Mouse (Mus musculus): ENCODE measurements around the gene Dlgap1.

The Dlgap1 gene

DNA sequence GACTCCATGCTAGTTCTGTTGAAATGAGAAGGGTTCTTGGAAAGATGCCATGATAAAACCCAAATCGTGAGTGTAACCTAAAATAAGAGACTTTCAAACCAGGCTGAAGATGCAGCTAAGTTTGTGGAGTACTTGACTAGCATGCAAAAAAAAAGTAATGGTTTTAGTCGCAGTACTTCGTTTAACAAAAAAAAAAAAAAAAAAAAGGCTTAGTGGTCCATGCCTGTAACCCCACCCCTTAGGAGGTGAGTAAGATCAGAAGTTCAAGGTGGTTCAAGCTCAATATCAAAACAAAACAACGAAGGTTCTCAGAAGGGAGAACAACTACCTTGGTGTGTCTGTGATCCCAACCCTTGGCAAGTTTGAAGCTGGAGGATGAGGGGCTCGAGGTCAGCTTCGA, 782.8 kb downstream of the Dlgap1 start:
- intact Hi-C loops (cut with DNase I): no loop called here

DNA sequence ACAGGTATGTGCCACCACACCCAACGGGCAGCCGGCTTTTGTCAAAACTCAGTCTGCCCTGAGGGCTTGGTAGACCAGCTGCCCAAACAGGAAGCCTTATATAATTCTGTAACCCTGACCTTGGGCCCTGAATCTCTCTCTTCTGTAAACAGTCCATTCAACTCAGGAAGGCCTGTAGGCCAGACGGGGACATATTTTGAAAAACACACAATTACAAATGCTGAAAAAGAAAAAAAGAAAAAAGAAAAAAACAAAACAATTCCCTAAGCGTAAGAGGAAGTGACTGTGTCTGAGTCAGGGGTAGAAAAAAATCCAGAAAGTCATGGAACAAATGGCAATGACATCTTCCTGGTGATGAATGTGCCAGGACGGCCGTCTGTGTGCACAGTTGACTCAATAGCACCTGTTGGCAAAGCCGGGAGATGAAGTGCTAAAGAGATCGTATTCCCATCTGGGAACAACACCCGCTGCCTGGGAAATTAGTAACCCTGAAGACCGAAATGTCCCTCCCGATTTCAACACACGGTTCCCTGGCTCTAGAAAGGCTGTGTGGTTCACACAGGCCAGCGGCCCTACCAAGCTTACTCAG, 784.7 kb downstream of the Dlgap1 start:
- intact Hi-C loops (cut with DNase I): loop anchor here (2.0 kb wide), 1 partner anchor 99 kb away; the partner anchor contains the start of gene Tgif1

DNA sequence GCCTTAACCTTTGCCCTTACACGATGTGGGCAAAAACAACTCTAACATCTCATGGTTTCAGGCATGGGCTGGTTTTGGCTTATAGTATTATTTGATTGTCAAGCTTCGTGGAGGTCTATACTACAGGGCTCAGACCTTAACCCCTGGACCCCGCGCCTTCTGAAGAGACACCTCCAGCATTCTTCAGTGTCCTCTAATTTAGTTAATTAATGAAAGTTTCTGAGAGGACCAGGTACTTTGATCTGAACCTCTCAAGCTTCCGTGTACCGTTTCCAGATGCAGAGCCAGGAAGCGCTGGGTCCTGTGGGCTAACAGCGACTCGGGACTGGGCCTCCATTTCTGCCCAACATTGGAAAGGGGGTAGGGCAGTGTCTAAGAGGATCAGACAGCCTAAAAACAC, 785.2 kb downstream of the Dlgap1 start:
- intact Hi-C loops (cut with DNase I): loop anchor here (2.0 kb wide), 1 partner anchor 99 kb away; the partner anchor contains the start of gene Tgif1

DNA sequence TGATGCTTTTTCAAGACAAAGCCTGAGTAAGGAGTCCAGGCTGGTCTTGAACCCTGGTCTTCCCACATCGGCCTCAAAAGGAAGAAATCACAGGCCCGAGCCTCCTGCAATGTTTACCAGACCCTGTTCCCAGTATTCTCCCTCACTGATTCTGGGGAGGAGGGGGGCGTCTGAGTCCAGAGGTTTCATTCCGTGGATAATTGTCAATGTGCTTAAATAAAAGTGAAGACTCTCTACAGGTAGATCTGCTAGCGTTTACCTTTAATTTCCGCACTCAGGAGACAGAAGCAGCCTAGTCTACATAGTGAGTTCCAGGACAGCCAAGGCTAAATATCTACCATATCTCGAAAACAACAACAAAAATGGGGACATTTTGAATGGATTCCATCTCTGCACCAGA, 785.8 kb downstream of the Dlgap1 start:
- intact Hi-C loops (cut with DNase I): loop anchor here (2.0 to 5.0 kb wide), 3 partner anchors 53 to 213 kb away; partner anchors contain the start of gene Tgif1

DNA sequence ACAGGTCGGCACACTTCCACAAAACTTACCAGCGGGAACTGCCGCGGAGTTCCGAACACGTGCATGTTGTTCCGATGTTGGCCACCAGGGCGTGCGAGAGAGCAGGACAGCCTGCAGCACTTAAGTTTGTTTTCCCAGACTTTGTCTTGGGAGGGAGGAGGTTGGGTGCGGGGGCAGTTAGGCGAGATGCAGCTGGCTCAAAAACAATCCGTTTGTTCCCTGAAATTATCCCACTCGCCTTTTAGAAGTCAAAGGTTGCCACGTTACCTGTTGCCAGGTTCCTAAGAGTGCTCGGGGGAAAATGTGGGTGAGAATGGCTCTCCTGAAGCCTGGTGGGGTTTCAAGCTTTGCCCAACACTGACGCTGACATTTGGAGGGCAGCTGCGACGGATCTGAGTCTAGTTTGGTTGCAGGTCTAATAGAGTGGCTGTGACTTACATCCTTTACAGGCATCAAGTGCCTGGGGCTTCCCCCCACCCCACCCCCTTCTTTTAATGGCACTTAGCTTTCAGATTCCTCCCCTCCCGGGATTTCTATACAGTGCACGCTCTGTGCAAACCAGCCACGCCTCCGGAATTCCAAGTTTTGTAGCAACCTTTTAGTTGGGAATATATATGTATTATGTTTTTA, 786.3 kb downstream of the Dlgap1 start:
- intact Hi-C loops (cut with DNase I): loop anchor here (2.0 to 5.0 kb wide), 3 partner anchors 52 to 212 kb away; partner anchors contain the start of gene Tgif1

DNA sequence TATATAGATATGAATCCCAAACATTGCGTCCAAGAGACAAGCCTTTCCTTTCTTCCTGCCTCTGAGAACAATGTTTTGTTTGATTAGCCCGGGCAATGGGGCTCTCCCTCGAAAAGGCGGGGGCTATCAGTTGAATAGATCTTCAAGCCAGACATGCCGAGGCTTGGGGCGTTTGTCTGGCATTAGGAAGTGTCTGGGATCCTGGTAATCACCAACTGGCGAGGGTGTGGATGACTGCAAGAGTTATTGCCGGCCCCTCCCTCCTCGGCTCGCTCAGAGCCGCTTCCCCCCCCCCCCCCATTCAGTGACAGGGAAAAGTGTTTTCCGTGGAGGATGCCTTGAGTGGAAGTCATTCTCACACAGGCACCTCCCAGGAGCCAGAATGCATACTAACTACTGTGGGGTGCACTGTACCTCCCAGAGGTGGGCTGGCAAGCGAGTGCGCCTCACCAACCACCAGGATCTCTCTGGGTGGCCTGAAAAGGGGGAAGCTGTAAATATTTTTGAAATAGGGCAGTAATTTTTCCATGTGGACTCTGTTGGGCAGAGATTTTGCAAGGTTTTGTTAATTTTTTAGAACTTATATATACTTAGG, 786.9 kb downstream of the Dlgap1 start:
- intact Hi-C loops (cut with DNase I): loop anchor here (2.0 to 5.0 kb wide), 3 partner anchors 52 to 212 kb away; partner anchors contain the start of gene Tgif1

DNA sequence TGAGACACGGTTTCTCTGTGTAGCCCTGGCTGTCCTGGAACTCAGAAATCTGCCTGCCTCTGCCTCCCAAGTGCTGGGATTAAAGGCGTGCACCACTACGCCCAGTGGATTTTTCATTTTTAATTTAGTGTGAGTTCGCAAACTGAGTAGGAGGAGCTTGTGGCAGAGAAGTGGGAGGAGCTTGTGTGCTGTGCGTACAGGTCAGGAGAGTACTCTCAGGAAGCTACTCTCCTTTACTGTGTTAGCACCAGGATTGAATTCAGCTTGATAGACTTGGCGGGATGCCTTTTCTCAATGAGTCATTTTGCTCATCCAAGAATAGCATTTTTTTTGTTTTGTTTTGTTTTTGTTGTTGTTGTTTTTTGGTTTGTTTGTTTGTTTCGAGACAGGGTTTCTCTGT, 793.1 kb downstream of the Dlgap1 start:
- intact Hi-C loops (cut with DNase I): no loop called here

DNA sequence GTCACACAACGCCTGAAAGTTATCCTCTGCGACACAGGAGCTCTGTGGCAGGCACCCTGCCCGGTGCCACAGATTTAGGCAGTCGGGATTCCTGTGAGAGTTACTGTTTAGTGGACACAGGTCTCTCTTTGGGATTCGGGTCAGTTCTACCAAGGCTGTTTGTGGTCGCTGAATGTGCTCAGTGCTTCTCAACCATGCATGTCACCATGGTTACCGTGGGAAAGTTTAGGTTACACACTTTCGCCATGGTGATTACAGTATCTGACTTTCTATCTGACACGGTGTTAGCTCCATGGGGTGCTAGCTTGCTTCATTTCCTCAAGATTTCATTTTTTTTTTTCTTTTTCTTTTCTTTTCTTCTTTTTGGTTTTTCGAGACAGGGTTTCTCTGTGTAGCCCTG, 793.8 kb downstream of the Dlgap1 start:
- intact Hi-C loops (cut with DNase I): no loop called here

DNA sequence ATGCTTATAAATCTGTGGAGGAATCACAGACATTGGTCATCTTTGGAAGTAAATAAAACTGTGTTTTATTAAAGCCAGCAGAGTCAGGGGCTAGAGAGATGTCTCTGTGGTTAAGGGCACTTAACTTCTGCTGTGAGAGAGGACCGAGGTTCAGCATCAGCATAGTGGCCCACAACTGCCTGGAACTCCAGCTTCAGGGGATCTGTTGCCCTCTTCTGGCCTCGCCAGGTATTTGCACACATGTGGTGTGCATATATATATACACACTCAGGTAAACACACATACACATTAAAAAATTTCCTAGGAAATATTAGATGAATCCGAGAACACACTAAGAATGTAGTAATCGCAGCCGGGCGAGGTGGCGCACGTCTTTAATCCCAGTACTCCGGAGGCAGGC, 796.5 kb downstream of the Dlgap1 start:
- intact Hi-C loops (cut with DNase I): no loop called here

DNA sequence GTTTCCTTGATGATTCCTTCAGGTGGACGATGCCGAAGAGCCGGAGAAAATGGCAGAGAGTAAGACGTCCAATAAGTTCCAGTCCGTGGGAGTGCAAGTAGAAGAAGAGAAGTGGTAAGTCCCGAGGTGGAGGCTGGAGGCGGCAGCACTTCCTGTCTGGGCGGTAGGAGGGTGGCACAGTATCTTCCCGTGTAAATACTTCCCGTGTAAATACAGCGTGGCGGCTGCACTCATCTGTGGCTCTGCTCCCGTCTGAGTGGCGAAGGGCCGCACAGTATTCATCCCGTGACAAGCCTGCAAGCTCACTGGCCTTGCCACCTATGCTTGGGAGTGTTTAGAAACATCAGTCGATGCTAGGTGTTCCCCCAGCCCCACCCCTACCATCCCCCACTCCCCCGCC, 797.1 kb downstream of the Dlgap1 start:
- intact Hi-C loops (cut with DNase I): no loop called here

DNA sequence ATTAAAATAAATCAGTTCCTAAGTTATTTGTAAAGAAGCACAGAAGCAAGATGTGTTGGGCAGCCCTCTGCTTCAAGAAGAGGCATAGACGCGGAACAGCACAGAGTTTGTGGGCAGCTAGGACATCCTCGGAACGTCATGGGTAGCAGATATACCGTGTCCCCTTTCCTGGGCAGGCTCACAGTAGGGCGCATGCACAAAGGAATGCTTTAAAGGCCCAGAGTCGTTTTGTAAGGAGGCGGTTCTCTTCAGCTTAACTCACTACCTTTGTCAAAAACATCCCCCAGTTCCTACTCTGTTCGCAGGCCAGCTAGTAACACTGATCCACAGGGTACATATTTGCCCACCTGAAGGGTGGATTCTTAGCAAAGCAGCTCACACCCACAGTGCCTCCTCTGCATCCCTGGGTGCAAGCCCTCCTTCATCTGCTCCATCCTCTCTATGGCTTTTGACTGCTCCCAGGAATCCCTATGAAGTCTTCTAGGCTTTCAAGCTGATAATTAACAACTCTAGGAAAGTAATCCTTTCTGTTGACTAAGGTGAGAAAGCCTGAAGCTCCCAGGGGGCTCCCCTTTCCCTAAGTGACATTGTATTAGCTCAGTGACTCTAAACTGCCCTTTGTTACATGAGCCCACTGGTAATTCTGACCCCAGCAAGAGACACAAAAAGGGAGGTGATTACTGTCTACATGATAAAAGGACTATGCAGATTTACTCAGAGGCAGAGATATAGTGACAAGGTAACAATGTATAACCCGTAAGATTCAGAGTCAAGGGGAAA, 803.4 kb downstream of the Dlgap1 start:
- intact Hi-C loops (cut with DNase I): no loop called here

DNA sequence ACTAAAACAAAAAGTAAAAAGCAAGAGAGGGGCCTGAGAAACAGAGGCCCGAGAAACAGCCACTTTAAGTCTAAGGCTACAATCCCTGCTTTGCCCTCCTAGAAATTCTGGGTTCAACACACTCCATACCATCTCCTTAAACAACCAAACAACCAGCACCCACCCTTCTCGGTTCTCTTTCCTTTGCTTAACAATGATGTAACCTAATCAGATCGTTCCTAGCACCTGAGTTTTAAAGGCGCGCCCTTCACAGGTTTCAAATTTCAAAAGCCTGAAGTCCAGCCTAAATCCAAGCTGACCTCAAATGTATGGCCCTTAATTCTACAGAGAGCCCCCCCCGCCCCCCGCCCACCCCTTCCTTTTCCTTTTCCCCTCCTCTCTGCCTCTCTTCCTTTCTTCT, 810.9 kb downstream of the Dlgap1 start:
- intact Hi-C loops (cut with DNase I): no loop called here

DNA sequence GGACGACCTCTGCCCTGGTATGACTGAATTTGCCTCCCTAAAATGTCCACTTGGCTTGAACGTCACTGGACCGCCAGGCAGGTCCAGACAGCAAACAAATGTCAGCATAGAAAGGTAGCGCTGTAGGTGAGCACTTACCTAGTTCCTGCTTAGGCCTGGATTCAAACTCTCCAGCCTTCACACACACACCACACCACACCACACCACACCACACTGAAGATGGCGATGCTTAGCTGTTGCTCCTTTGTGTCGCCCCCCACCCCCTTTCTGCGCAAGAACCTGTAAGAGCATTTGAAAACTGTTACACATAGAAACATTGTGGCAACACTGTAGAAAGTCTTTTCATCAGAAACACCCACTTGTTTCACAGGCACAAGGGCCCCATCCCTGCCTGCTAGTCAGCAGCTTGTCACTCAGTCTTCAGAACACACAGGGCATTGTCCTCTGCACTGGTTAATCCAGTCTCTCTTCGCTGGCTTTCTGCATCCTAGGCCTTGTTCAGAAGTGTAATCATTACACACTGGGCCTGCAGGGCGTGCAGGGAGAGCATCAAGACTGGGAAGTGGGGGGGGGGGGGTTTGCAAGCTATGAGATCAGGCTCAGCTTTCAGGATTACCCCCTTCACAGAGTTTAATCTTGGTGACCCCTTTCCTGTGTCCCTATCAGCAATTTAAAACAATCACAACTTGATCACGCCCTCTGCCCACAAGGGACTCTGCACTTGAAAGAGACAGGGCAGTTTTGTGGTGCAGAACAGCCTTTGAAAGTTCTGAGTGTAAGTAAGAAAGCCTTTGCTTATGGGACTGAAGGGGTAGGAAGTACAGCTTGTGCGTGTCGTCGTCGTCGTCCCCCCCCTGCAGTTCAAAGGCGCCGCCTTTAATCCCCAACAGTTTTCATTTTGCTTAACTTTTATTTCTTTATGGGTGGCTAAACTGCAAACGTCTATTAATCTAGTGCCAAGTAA, 812.1 kb downstream of the Dlgap1 start:
- intact Hi-C loops (cut with DNase I): no loop called here

DNA sequence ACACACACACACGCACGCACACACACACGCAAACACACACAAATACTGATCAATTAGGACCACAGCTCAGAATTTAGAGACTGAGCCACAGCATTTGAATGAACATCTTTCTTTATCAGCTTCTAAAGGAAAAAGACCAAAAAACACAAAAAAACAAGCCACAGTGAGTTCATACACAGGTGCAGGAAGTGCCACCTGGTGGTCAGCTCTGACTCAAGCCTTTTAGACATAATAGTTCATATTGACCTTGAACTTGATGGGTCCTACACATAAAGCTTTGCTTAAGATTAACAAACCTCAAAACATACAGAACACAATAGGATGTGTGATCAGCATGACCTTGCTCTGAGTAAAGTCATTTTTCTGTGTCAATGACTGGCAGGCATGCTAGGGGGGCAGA, 814.4 kb downstream of the Dlgap1 start:
- intact Hi-C loops (cut with DNase I): no loop called here

DNA sequence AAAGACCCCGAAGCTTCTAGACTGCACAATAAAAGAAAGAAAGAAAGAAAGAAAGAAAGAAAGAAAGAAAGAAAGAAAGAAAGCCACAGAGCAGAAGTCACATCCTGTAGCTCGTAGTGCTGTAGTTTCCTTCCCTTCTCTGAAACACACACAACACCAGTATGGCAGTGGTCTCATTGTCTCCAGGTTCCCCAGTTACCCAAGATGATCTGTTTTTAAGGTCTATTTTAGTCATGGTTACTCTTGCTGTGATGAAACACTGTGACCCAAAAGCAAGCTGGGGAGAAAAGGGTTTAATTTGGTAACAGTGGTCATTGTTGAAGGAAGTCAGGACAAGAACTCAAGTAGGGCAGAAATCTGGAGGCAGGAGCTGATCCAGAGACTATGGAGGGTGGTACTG, 818.5 kb downstream of the Dlgap1 start:
- intact Hi-C loops (cut with DNase I): no loop called here

DNA sequence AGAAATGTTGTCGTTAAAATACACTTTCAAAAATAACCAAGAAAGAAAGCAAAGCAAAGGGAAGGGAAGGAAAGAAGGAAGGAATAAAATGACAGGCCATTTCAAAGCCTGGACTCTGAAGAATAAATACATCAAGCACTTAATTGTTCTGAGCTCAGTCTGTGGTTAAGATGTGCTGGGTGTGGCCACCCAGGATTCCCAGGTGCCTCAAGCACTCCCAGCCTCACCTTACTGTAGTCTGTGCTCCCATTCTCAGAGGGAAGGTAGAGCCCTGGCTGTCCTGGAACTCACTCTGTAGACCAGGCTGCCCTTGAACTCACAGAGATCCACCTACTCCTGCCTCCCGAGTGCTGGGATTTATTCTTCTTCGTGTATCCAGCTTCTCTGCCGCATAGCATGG, 821.9 kb downstream of the Dlgap1 start:
- intact Hi-C loops (cut with DNase I): no loop called here

DNA sequence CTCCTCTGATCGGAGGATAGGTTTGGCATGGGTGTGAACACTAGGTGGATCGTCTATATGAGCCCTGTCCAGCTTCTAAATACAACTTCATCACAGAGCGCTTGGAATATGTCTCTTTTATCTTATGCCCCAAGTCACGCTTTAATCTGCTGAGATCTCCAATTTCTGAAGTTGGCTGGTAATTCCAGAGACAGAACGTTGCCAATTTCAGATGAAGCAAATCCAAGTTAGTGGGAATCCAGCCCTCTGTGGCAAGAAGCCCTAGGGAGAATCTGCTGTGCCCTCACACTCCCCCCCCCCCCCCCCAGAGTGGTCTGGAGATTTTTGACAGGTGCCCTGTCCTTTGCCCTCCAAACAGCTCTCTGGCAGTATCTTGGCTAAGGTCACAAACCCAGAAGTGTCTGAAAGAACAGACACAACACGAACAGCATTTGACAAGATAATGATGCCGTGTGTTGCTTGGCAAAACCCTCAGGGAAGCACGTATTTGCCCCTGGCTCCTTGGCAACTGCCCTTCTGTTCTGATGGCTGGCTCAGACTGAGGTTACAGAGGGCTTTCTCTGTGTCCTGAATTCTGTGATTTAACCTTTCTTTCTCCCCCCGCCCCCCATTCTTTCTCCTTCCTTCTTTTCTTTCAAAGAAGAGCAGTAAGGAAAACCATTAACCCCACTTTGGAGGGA, 822.9 kb downstream of the Dlgap1 start:
- intact Hi-C loops (cut with DNase I): no loop called here

DNA sequence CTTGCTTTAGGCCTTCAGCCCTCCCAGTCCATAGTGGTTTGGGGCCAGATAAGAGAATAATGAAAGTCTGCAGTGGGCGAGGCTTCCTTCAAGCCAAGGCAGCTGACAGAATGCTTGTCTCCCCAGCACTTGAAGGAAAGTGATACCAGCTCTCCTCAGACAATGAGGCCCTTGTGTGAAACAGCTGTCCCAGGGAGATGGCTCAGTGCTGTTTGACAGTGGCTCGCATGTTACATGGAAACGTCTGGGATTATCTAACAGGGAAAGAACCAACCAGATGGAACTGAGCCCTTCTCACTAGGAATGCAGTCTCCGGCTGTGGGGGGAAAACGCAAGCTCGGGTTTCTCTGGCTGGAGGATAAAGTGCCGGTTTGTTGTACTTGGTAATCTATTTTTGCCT, 825.4 kb downstream of the Dlgap1 start:
- intact Hi-C loops (cut with DNase I): no loop called here

DNA sequence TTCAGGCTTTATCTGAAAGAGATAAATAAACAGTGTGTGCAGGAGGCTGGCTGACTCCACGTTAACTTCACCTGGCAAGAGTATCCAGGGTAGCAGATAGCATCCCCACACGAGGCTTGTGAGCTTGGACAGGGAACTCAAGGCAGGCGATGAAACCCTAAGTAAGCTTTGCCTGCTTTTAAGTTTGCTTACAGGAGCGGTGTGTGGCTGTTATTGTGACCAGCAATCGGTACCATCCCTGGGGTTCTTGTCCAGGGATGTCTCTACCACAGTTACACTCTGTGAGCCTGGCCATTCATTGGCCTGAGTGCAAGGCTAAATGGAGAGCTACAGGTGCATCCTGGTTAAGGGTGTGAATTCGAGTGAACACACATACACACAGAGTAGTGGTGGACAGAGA, 825.8 kb downstream of the Dlgap1 start:
- intact Hi-C loops (cut with DNase I): no loop called here

DNA sequence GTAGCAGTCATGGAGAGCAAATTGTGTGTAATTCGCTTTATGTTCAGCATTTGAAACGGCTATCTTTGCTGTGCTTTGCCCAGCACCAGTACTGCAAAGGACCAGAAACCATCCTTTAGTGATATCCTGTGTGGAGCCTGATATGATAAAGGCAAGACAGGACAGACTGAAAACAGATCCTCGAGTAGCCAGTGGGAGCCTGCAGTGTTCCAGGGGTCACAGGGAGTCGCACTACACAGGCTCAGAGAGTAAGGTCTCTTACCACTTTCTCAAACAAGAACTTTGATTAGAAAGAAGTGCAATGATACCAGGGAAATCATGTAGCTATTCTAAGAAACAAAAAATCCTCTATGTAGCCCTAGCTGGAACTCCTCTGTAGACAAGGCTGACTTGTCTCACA, 826.3 kb downstream of the Dlgap1 start:
- intact Hi-C loops (cut with DNase I): no loop called here

Data from adrenal gland (tissue).